Mouse (Mus musculus): Measurements from ENCODE around the gene Arid3a.

DNA sequence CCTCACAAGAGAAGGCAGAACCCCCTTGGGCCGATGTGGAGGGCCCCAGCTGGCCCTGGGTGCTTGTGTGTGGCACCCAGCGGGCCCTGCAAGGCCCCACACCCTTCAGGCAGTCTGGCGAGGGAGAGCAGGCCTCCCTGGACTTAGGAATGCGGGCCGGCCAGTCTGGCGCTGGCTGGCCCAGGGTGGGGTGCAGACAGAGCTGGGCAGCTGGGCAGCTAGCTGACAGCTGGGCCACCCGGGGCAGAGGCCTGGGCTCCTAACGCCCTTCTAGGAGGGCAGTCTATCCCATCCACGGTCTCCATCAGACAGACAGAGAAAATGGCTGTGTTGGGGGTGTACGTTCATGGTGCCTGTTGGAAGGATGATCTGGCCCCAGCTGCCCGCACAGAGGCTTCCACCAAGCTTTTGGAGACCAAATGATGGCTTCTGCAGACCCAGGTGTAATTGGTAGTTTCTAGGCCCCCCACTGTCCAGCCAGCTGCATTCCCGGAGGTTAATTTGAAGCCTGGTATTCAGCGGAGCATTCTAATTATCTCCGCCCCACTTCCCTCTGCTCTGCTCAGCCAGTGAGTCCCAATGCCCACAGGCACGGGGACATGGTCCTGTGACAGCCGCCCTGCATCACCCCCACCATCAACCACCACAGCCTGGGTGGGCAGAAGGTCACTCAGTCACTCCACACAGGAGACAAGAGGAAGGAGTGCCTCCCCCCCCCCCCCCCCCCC is 18.8 kb downstream of the Arid3a start:
- no peak for TF ChIP-seq CTCF (IDR thresholded peaks at IDR 0.05; ENCODE audit: extremely low read depth, insufficient read depth, insufficient read length, insufficient replicate concordance)
- no peak for TF ChIP-seq POLR2A (IDR thresholded peaks at IDR 0.05; ENCODE audit: low read depth, low read length)
